Mouse (Mus musculus) C2C12 (cell line): ENCODE measurements around the gene Susd4. TPM values are rescaled to one million over a fixed set of nuclear protein-coding genes. Genes with fewer than 3 reads are reported as not detected.

Experiments used
- H3K27me3 ChIP-seq: one replicate; pipeline ENCODE4 v1.6.1; 2011; ENCODE audit not compliant: control insufficient read depth, insufficient read depth, insufficient read length
- H3K36me3 ChIP-seq: one replicate; pipeline ENCODE4 v1.6.1; 2011; ENCODE audit not compliant: control insufficient read depth, insufficient read depth
- H3K4me3 ChIP-seq: one replicate; pipeline ENCODE4 v1.5.1; 2011; ENCODE audit warnings: mild to moderate bottlenecking, control low read depth; ENCODE audit not compliant: poor library complexity, insufficient read depth, severe bottlenecking
- H3K79me2 ChIP-seq: one replicate; pipeline ENCODE4 v1.6.1; 2011; ENCODE audit not compliant: control insufficient read depth, insufficient read depth
- H3K79me3 ChIP-seq: one replicate; pipeline ENCODE4 v1.6.1; 2011; ENCODE audit warnings: low read depth, control low read depth
- H3ac ChIP-seq: one replicate; pipeline ENCODE3; 2011; ENCODE audit warnings: low read depth; ENCODE audit not compliant: control insufficient read depth, insufficient read length
- CEBPB ChIP-seq: IDR thresholded peaks from one replicate; pipeline ENCODE4 v1.6.1; 2011; ENCODE audit warnings: low read depth, mild to moderate bottlenecking, control low read depth, moderate library complexity
- CTCF ChIP-seq: IDR thresholded peaks from one replicate; pipeline ENCODE4 v1.5.1; 2011; ENCODE audit not compliant: control insufficient read depth, insufficient read depth, insufficient read length
- FOSL1 ChIP-seq: IDR thresholded peaks from one replicate; pipeline ENCODE4 v1.8.0; 2011; ENCODE audit warnings: mild to moderate bottlenecking, low read length; ENCODE audit not compliant: poor library complexity, insufficient read depth, severe bottlenecking
- MAX ChIP-seq: IDR thresholded peaks from one replicate; pipeline ENCODE4 v1.6.1; 2011; ENCODE audit warnings: mild to moderate bottlenecking, control low read depth
- MYOD1 ChIP-seq: IDR thresholded peaks from one replicate; pipeline ENCODE4 v1.6.1; 2011; ENCODE audit warnings: low read depth; ENCODE audit not compliant: control insufficient read depth, insufficient read length
- MYOG ChIP-seq: IDR thresholded peaks from one replicate; pipeline ENCODE4 v1.6.1; 2011; ENCODE audit not compliant: control insufficient read depth, insufficient read length; ENCODE audit errors: extremely low read depth
- USF1 ChIP-seq: IDR thresholded peaks from one replicate; pipeline ENCODE4 v1.6.1; 2011; ENCODE audit warnings: low read depth, mild to moderate bottlenecking, control low read depth, moderate library complexity
- long read RNA-seq, 2 experiments: library from polyadenylated mRNA; unstranded; transcript quantifications; one replicate each; pipeline ENCODE4 v2.0.0; 2019 to 2020
- polyA plus RNA-seq: library from polyadenylated mRNA; unstranded; fragments of >200 nt; fragmentation: generic; extraction: Trizol; gene quantifications from one replicate; pipeline ENCODE4 v1.2.1, GENCODE M21; 2012; ENCODE audit warnings: missing spikeins

Susd4 gene
- 0.07 TPM for polyA plus RNA-seq
- long read RNA-seq, experiment 1 = 0 reads
- long read RNA-seq, experiment 2 = 0 reads

GRCm38 (mm10) chr1:182763716-182764461 is at the start of gene Susd4:
TSS of gene Susd4 (plus strand) at chr1:182763860.
- Histone ChIP-seq H3ac (peak within 1 kb of the TSS; percentile 19), H3K79me2 (no peaks in the 10 kb centered on the region), H3K4me3 (no peak within 1 kb of the TSS), H3K79me3 (no peaks in the 10 kb centered on the region), H3K36me3 (no peaks in the 10 kb centered on the region), H3K27me3 (peaks cover 23% of the 10 kb centered on the region)
- TF ChIP-seq MAX (no peak), MYOG (no peak), MYOD1 (no peak), FOSL1 (no peak), CTCF (no peak), USF1 (no peak), CEBPB (no peak)

- TF ChIP-seq MAX = no peak
- TF ChIP-seq USF1 = no peak
- no peak for TF ChIP-seq FOSL1
- TF ChIP-seq CTCF = no peak
- no peak for TF ChIP-seq CEBPB
- Histone ChIP-seq H3K36me3 (no peaks in the 10 kb centered on the region), H3ac (no peak overlapping the region), H3K4me3 (no peak overlapping the region), H3K79me3 (no peaks in the 10 kb centered on the region), H3K79me2 (no peaks in the 10 kb centered on the region), H3K27me3 (peaks cover 19% of the 10 kb centered on the region)
These were observed 49.3 kb upstream of the Susd4 start for GRCm38 (mm10) chr1:182714236-182714935.

DNA sequence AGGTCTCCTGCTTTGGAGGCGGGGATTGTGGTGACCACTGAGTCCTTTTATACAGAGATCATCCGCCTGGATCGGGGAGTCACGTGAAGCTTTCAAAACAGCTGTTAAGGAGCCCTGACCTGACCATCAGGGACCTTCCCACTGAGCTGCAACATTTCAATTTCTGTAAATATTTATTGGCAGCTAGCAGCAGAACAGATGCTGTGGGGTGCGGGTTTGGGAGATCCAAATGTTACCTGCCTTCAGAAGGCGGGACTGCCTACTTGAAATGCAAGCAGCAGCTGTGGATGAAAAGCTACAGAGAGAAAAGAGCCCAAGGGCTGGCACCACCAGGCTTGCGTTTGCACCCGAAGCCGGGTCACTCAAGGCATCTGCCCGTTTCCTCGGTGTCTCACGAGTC is 36.1 kb upstream of the Susd4 start:
- Histone ChIP-seq H3ac (no peak overlapping the region), H3K4me3 (no peak overlapping the region), H3K79me3 (no peaks in the 10 kb centered on the region), H3K79me2 (no peaks in the 10 kb centered on the region), H3K27me3 (no peaks in the 10 kb centered on the region), H3K36me3 (no peaks in the 10 kb centered on the region)
- no peak for TF ChIP-seq MAX
- TF ChIP-seq CTCF = no peak
- no peak for TF ChIP-seq USF1
- TF ChIP-seq FOSL1 = no peak
- no peak for TF ChIP-seq CEBPB
- TF ChIP-seq MYOD1 = no peak
- TF ChIP-seq MYOG = no peak

DNA sequence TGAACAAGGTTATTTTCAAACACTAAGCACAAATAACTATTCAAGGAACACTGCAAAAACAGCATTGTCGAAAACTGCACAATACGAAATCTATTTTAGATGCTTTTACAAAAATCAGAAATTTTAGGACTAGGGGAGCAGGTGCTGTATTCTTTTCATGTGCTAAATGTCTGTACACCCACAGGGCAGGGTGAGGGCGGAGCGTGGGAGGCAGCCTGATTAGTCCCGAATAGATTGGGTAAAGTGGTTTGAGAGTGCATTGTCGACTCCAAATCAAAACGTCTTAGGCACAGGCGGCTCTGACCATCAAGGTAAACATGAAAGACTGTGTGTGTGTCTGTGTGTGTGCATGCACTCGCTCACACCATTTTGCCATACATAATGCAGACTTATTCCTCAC is 34.7 kb upstream of the Susd4 start:
- Histone ChIP-seq H3ac (no peak overlapping the region), H3K79me2 (no peaks in the 10 kb centered on the region), H3K36me3 (no peaks in the 10 kb centered on the region), H3K27me3 (no peaks in the 10 kb centered on the region), H3K79me3 (no peaks in the 10 kb centered on the region), H3K4me3 (no peak overlapping the region)
- no peak for TF ChIP-seq MYOD1
- no peak for TF ChIP-seq USF1
- no peak for TF ChIP-seq MYOG
- TF ChIP-seq CEBPB = no peak
- no peak for TF ChIP-seq MAX
- no peak for TF ChIP-seq CTCF
- no peak for TF ChIP-seq FOSL1

DNA sequence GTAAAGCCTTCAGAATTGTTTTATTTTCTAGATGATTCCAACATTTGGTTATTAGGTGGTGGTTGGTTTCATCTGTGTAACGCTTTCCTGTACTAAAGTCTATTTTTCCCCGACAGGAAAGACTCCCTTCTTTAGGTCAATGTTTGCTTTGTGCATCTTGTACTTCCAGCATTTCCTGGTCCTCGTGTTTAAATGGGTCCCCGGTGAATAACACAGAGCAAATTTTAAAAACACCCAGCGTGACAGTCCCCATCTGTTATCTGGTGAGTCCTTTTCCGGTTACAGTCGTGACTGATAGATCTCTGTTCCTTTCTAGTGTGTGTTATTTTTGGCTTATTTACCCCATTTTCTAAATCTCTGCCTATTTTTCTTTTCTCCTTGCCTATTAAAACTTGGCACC is 31.0 kb upstream of the Susd4 start:
- H3K4me3 ChIP-seq = no peak overlapping the region
- no peaks in the 10 kb centered on the region for H3K79me2 ChIP-seq
- no peaks in the 10 kb centered on the region for H3K36me3 ChIP-seq
- H3K79me3 ChIP-seq = no peaks in the 10 kb centered on the region
- no peak for TF ChIP-seq MYOG
- TF ChIP-seq CEBPB = no peak
- TF ChIP-seq MAX = no peak
- no peak for TF ChIP-seq USF1
- no peaks in the 10 kb centered on the region for H3K27me3 ChIP-seq
- H3ac ChIP-seq = no peak overlapping the region

DNA sequence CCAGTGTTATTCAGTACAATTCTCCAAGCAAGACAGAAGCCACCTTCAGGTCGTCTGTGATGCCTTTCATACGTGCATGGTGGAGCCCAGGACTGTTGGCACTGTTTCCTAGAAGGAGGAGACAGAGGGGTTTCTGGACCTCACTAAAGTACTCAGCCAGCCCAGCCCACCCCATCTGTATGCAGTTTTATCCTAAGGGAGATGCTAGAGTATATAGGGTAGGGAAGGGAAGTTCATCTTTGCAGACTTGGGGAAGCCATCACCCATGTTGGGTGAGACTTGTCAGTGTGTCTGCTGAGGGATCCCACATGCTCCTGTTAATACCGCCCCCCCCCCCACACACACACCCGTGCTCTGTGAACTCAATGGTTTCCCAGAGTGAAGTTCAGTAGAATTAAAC is 27.8 kb upstream of the Susd4 start:
- Histone ChIP-seq H3K79me2 (no peaks in the 10 kb centered on the region), H3K4me3 (no peak overlapping the region), H3K36me3 (no peaks in the 10 kb centered on the region), H3ac (no peak overlapping the region), H3K79me3 (no peaks in the 10 kb centered on the region), H3K27me3 (no peaks in the 10 kb centered on the region)
- no peak for TF ChIP-seq MYOG
- TF ChIP-seq USF1 = no peak
- TF ChIP-seq CTCF = no peak
- no peak for TF ChIP-seq CEBPB
- TF ChIP-seq MAX = no peak
- no peak for TF ChIP-seq MYOD1
- TF ChIP-seq FOSL1 = no peak
